Mouse (Mus musculus): ENCODE results near the gene Kif22. TPM values are rescaled to one million over a fixed set of nuclear protein-coding genes. Genes with fewer than 3 reads are reported as not detected.

The Kif22 gene
- polyA plus RNA-seq, 1 experiment from 2014 or later = 30.2 TPM

DNA sequence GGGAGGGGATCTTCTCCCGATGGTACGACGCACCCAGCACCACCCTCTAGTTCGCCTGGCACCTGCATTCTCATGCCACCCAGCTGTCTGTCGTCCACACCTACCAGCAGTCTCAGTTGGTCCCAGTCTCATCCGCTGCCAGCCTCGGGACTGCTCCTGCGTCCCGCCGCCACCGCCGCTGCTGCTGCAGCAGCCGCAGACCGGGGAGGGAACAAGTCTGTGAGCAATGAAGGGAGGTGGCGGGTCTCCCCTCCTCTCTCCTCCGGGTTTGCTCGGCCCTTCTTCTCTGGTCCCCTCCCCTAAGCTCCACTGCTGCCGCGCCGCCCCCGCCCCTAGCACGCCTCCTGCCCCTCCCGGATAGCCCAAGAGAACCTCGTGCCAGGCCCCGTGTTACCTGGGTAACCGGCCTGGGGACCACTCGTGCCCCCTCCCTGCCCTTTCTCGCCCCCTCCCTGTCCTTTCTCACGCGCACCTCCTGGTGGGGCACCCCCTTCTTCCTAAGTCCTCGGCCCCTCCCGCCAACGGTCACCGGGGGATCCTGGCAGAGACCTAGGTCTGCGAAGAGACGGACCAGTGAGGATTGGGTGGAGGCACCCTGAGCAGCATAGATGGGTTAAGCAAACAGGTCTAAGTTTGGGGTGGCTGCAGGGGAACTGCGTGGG is 21.2 kb downstream of the Kif22 start, which contains the start of the genes Gm42742 and Prrt2:
TSS of gene Gm42742 (minus strand) at position 197 of the 662 bp plus-strand sequence.
TSS of gene Prrt2 (minus strand) at position 311 of the 662 bp plus-strand sequence.
- ATAC-seq (ENCODE audit: low FRiP score, low TSS enrichment) = peak; percentile 21; the same call in 1 of the 2 replicates
- WGBS = under 1% methylated on average over 37 of the region's 37 CpGs
- H3K4me1 ChIP-seq (ENCODE audit: control insufficient read depth, insufficient read depth, low read length) = peaks cover 50% of the 10 kb centered on the region

DNA sequence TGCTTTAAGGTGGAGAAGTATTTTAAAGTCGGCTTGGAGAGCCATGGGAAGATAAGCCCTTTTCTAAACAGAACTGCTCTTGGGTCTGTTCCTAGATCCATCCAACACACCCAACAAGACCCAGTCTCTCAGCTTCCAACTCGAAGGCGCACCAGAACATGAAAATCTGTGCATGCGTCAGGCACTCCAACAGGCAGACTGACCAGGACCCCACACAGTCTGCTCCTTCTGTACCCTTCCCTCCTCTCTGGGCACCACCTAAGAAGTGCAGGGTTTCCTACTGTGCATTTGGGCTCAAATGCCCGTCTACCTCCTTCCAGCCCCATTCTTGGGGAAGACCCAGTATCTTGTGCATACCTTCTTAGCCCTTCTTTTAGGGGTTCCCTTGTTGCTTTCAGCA is 21.8 kb downstream of the Kif22 start:
- peak overlapping the region; percentile 84 for H3K4me2 ChIP-seq (ENCODE audit: low read length)
- 25% methylated on average over 5 of the region's 5 CpGs for WGBS
- peak overlapping the region; percentile 80 for H3K9ac ChIP-seq (replicated peaks; ENCODE audit: low read length)
- no peaks in the 10 kb centered on the region for H3K27me3 ChIP-seq (ENCODE audit: control insufficient read depth, insufficient read depth, low read length)
- H3K27ac ChIP-seq (replicated peaks; ENCODE audit: low read depth, low read length) = peak overlapping the region; percentile 80
- H3K9me3 ChIP-seq (ENCODE audit: control insufficient read depth, low read length) = no peaks in the 10 kb centered on the region
- peaks cover 56% of the 10 kb centered on the region for H3K4me1 ChIP-seq (ENCODE audit: control insufficient read depth, insufficient read depth, low read length)
- peaks cover 35% of the 10 kb centered on the region for H3K36me3 ChIP-seq (ENCODE audit: control insufficient read depth, insufficient read depth, low read length)
- ATAC-seq (ENCODE audit: low FRiP score, low TSS enrichment) (no peak), DNase-seq (no peak)
- H3K4me3 ChIP-seq (replicated peaks; ENCODE audit: low read depth, low read length) = peak overlapping the region; percentile 45

More for the DNA sequence above, 21.2 kb downstream of the Kif22 start, which contains the start of the genes Gm42742 and Prrt2:
- Histone ChIP-seq H3K4me3 (replicated peaks; ENCODE audit: low read depth, low read length) (peak within 1 kb of the TSS; percentile 45), H3K27me3 (ENCODE audit: control insufficient read depth, insufficient read depth, low read length) (no peaks in the 10 kb centered on the region), H3K27ac (replicated peaks; ENCODE audit: low read depth, low read length) (peak within 1 kb of the TSS; percentile 80), H3K4me2 (ENCODE audit: low read length) (peak within 1 kb of the TSS; percentile 84), H3K36me3 (ENCODE audit: control insufficient read depth, insufficient read depth, low read length) (peaks cover 31% of the 10 kb centered on the region), H3K9ac (replicated peaks; ENCODE audit: low read length) (peak within 1 kb of the TSS; percentile 80), H3K9me3 (ENCODE audit: control insufficient read depth, low read length) (no peaks in the 10 kb centered on the region)
- peak; percentile 75 for DNase-seq

- 42% methylated on average over 3 of the region's 3 CpGs for WGBS
- ATAC-seq (ENCODE audit: low FRiP score, low TSS enrichment) (no peak), DNase-seq (no peak)
- H3K27me3 ChIP-seq (ENCODE audit: control insufficient read depth, insufficient read depth, low read length) = no peaks in the 10 kb centered on the region
- H3K9me3 ChIP-seq (ENCODE audit: control insufficient read depth, low read length) = no peaks in the 10 kb centered on the region
- peak overlapping the region; percentile 80; the same call in 1 of the 2 replicates for H3K27ac ChIP-seq (replicated peaks; ENCODE audit: low read depth, low read length)
- H3K36me3 ChIP-seq (ENCODE audit: control insufficient read depth, insufficient read depth, low read length) = peaks cover 39% of the 10 kb centered on the region
- peak overlapping the region; percentile 84 for H3K4me2 ChIP-seq (ENCODE audit: low read length)
- peak overlapping the region; percentile 80 for H3K9ac ChIP-seq (replicated peaks; ENCODE audit: low read length)
- H3K4me1 ChIP-seq (ENCODE audit: control insufficient read depth, insufficient read depth, low read length) = peaks cover 58% of the 10 kb centered on the region
- peak overlapping the region; percentile 45 for H3K4me3 ChIP-seq (replicated peaks; ENCODE audit: low read depth, low read length)
Observed at GRCm38 (mm10) chr7:127020031-127020430, 22.2 kb downstream of the Kif22 start.

DNA sequence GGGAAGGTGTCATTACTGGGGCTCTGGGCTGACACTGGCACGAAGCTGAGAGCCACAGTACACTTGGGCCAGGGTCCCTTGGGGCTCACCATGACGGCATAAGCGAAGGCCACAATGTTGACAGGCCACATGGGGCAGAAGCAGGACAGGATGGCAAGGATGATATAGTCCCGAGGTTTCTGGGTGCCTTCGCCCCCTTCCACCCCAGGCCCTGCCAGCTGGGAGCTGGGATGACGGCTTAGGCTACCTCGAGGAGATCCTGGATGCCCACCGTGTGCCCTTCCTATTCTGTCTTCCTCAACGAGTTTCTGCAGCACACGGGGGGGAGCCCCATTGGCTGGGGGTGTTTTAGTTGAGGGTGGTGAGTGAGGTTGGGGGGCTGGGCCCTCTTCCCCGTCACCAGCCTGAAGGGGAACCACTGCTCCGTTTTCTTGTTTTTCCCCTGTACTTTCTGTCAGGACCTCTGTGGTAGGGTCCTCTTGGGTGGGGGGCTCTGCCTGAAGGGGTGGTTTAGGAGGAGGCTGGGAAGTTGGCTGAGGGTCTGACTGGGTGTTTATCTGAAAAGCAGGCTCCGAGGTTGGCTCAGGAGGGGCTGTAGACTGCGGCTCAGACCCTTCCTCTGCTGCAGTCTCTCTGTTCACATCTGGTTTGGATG is 22.8 kb downstream of the Kif22 start:
- ATAC-seq (ENCODE audit: low FRiP score, low TSS enrichment) (no peak), DNase-seq (no peak)
- H3K9me3 ChIP-seq (ENCODE audit: control insufficient read depth, low read length) = no peaks in the 10 kb centered on the region
- no peaks in the 10 kb centered on the region for H3K27me3 ChIP-seq (ENCODE audit: control insufficient read depth, insufficient read depth, low read length)
- peak overlapping the region; percentile 45 for H3K4me3 ChIP-seq (replicated peaks; ENCODE audit: low read depth, low read length)
- H3K4me1 ChIP-seq (ENCODE audit: control insufficient read depth, insufficient read depth, low read length) = peaks cover 57% of the 10 kb centered on the region
- peak overlapping the region; percentile 84 for H3K4me2 ChIP-seq (ENCODE audit: low read length)
- no peak overlapping the region for H3K27ac ChIP-seq (replicated peaks; ENCODE audit: low read depth, low read length)
- peaks cover 40% of the 10 kb centered on the region for H3K36me3 ChIP-seq (ENCODE audit: control insufficient read depth, insufficient read depth, low read length)
- peak overlapping the region; percentile 80 for H3K9ac ChIP-seq (replicated peaks; ENCODE audit: low read length)
- 86% methylated on average over 14 of the region's 14 CpGs for WGBS

DNA sequence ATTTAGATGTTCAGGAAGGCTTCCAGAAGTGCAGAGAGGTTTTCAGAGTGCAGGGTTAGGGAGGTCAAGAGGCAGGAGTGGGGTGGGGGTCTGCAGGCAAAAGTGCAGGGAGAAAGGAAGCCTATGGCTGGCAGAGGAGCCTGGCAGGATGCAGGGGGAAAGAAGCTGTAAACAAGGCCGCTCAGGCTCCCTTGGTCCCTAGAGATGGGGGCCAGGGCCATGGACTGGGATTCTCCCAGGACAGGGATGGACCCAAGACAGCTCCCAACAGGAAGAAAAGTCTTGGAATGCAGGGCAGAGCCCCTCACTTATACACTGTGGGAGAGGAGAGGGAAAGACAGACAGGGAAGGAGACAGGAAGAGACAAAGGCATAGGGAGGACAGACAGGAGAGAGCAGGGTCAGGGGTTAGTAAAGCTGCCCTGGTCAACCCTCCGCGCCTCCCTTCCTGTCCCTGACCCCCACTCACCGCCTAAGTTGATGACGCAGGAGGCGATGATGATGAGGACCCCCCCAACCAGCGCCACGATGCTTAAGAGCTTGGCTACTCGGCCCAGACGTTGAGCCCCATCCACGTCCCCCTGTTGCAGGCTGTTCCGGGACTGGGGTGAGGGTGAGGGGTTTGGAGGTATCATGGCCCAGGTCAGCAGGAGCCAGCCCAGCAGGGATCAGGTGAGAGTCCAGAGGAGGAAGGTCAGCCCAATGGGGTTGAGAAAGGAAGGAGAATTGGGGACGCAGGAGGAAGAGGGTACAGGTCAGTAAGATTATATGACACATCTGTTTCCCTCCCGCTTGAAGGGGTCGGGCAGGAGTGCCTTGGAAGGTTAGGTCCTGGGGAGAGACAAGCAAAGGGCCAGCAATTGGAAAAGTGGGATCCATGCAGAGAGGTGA is 23.6 kb downstream of the Kif22 start:
- Histone ChIP-seq H3K36me3 (ENCODE audit: control insufficient read depth, insufficient read depth, low read length) (peaks cover 40% of the 10 kb centered on the region), H3K4me3 (replicated peaks; ENCODE audit: low read depth, low read length) (no peak overlapping the region), H3K27me3 (ENCODE audit: control insufficient read depth, insufficient read depth, low read length) (no peaks in the 10 kb centered on the region), H3K4me2 (ENCODE audit: low read length) (peak overlapping the region; percentile 84; the same call in 1 of the 2 replicates), H3K4me1 (ENCODE audit: control insufficient read depth, insufficient read depth, low read length) (peaks cover 49% of the 10 kb centered on the region), H3K27ac (replicated peaks; ENCODE audit: low read depth, low read length) (no peak overlapping the region), H3K9ac (replicated peaks; ENCODE audit: low read length) (peak overlapping the region; percentile 80; the same call in 1 of the 2 replicates), H3K9me3 (ENCODE audit: control insufficient read depth, low read length) (no peaks in the 10 kb centered on the region)
- DNase-seq (no peak), ATAC-seq (ENCODE audit: low FRiP score, low TSS enrichment) (no peak)
- 89% methylated on average over 15 of the region's 15 CpGs for whole genome bisulfite sequencing

GRCm38 (mm10) chr7:127017950-127018345 is 24.3 kb downstream of the Kif22 start:
- H3K4me1 ChIP-seq (ENCODE audit: control insufficient read depth, insufficient read depth, low read length) = peaks cover 42% of the 10 kb centered on the region
- H3K36me3 ChIP-seq (ENCODE audit: control insufficient read depth, insufficient read depth, low read length) = peaks cover 38% of the 10 kb centered on the region
- H3K27me3 ChIP-seq (ENCODE audit: control insufficient read depth, insufficient read depth, low read length) = no peaks in the 10 kb centered on the region
- H3K4me3 ChIP-seq (replicated peaks; ENCODE audit: low read depth, low read length) = peak overlapping the region; percentile 5; the same call in 1 of the 2 replicates
- 55% methylated on average over 6 of the region's 6 CpGs for whole genome bisulfite sequencing
- H3K9me3 ChIP-seq (ENCODE audit: control insufficient read depth, low read length) = no peaks in the 10 kb centered on the region
- peak overlapping the region; percentile 80; the same call in 1 of the 2 replicates for H3K9ac ChIP-seq (replicated peaks; ENCODE audit: low read length)
- H3K4me2 ChIP-seq (ENCODE audit: low read length) = peak overlapping the region; percentile 25; the same call in 1 of the 2 replicates
- no peak for ATAC-seq (ENCODE audit: low FRiP score, low TSS enrichment)
- no peak for DNase-seq
- peak overlapping the region; percentile 90; the same call in 1 of the 2 replicates for H3K27ac ChIP-seq (replicated peaks; ENCODE audit: low read depth, low read length)

DNA sequence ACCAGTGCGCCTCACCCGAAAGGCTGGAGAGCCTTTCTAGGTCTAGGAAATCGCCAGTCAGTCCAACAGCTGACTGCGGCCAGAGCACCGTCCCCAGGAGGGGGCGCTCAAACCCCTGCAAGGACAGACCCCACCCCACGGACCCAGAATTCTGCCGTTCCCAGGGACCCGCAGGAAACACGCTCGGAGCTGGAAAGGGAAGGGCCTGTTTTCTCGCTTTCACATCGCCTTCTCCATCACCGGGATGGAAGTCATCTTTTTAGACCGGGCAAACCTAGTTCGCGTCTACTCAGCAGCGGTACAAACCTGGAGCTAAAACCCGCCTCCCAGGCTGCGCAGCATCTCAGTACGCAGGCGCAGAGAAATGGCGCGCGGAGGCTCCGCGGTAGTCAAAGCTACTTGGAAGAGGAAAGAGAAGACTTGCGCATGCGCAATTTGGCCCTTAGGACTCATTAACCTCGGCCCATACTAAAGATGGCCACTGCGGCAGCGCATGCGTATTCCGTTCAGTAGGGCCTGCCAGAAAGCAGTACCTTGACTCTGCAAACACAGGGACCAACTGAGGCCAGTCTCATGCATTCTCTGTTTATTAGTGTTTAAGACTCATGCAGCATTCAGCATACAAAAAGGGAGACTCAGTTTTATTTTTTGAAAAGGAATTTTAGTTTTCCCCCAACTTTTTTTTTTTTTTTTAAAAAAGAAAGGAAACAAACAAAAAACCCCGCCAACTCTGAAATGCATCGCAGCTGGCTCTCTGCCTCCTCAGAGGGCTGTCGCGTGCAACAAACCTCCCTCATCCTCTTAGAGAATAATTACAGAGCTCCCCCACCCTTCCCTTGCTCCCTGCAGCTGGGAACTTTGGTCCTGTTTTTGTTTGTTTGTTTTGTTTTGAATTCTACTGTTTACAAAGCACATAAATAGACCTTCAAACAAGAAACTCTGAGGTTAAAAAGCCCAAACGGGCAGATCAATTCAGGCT is 25.0 kb downstream of the Kif22 start, which contains the start of gene Pagr1a:
TSS of gene Pagr1a (minus strand) at position 382 of the 979 bp plus-strand sequence.
- Histone ChIP-seq H3K9ac (replicated peaks; ENCODE audit: low read length) (peak within 1 kb of the TSS; percentile 80), H3K4me2 (ENCODE audit: low read length) (peak within 1 kb of the TSS; percentile 85), H3K27ac (replicated peaks; ENCODE audit: low read depth, low read length) (peak within 1 kb of the TSS; percentile 90), H3K4me3 (replicated peaks; ENCODE audit: low read depth, low read length) (peak within 1 kb of the TSS; percentile 51), H3K4me1 (ENCODE audit: control insufficient read depth, insufficient read depth, low read length) (peaks cover 40% of the 10 kb centered on the region), H3K9me3 (ENCODE audit: control insufficient read depth, low read length) (no peaks in the 10 kb centered on the region), H3K36me3 (ENCODE audit: control insufficient read depth, insufficient read depth, low read length) (peaks cover 35% of the 10 kb centered on the region), H3K27me3 (ENCODE audit: control insufficient read depth, insufficient read depth, low read length) (no peaks in the 10 kb centered on the region)
- DNase-seq (peak; percentile 100), ATAC-seq (ENCODE audit: low FRiP score, low TSS enrichment) (peak; percentile 82)
- WGBS = 4% methylated on average over 39 of the region's 39 CpGs

All from midbrain, embryonic 14.5 days (tissue).